ENCODE assay signal across 16 mouse cellular contexts in genomic region chr15:77115456-77115855, GRCm38 (mm10).
DNase-seq lines count a peak whose midpoint lies in the region; ATAC-seq and TF ChIP-seq lines count a peak whose summit lies in the region.
"Had no signal": no experiment of that assay in that cellular context is flagged by ENCODE, and none has a peak within 500 bp of the region (broad histone marks: within the 10 kb centered on the region; RNA-seq: fewer than 3 reads in every experiment).

No protein-coding gene starts in this region.

- no peak overlapping the region for H3K27ac ChIP-seq in kidney, embryonic 14.5 days (ENCODE audit: low read depth, low read length)
- no peak overlapping the region for H3K27ac ChIP-seq in kidney, postnatal 0 days
- H3K27ac ChIP-seq: forebrain, embryonic 13.5 days; left cerebral cortex, adult 2 months; liver, embryonic 15.5 days; midbrain, embryonic 12.5 days had no signal

- no peaks in the 10 kb centered on the region for H3K9me3 ChIP-seq in kidney, embryonic 14.5 days (ENCODE audit: control insufficient read depth, low read length)
- no peaks in the 10 kb centered on the region for H3K9me3 ChIP-seq in kidney, postnatal 0 days (replicated peaks; ENCODE audit: low read length)
- H3K9me3 ChIP-seq: forebrain, embryonic 13.5 days; liver, embryonic 15.5 days; midbrain, embryonic 12.5 days had no signal

- WGBS in kidney, embryonic 14.5 days: 65% methylated on average over 4 of the region's 4 CpGs
- WGBS in kidney, postnatal 0 days: 62% methylated on average over 4 of the region's 4 CpGs

- no peak for ATAC-seq in kidney, embryonic 14.5 days (ENCODE audit: low FRiP score, low TSS enrichment)
- 0 out of 2 replicates have a peak, but pooled peaks have one; percentile 49 for ATAC-seq in kidney, postnatal 0 days (replicated peaks; ENCODE audit: low FRiP score, low read depth)
- no peak for ATAC-seq in megakaryocyte-erythroid progenitor cell, adult 5-6 weeks (replicated peaks; ENCODE audit: low FRiP score, low TSS enrichment, poor library complexity, severe bottlenecking)
- ATAC-seq: CD4-positive, CD25-positive, alpha-beta regulatory T cell, adult 4 months; forebrain, embryonic 13.5 days had no signal

- TF ChIP-seq CTCF in kidney, postnatal 0 days (IDR thresholded peaks at IDR 0.05; ENCODE audit: low read depth): no peak

- peaks cover 33% of the 10 kb centered on the region; the same call in 1 of the 2 replicates for H3K36me3 ChIP-seq in kidney, embryonic 14.5 days (ENCODE audit: control insufficient read depth, insufficient read depth, low read length)
- peaks cover 5% of the 10 kb centered on the region; the same call in 1 of the 2 replicates for H3K36me3 ChIP-seq in kidney, postnatal 0 days (ENCODE audit: insufficient read depth, low read length)

- no peaks in the 10 kb centered on the region for H3K27me3 ChIP-seq in kidney, embryonic 14.5 days (ENCODE audit: control insufficient read depth, insufficient read depth, low read length)
- no peaks in the 10 kb centered on the region for H3K27me3 ChIP-seq in kidney, postnatal 0 days (ENCODE audit: insufficient read depth, low read length)
- H3K27me3 ChIP-seq: forebrain, embryonic 13.5 days; liver, embryonic 15.5 days; midbrain, embryonic 12.5 days had no signal

- peak; percentile 29 to 34 for DNase-seq in cerebellum, adult 18-20 months
- DNase-seq in cerebellum, adult 11 months: no peak
- DNase-seq in kidney, adult 11 months: peak; percentile 17
- DNase-seq in R1 (ENCODE audit: low read depth, low spot score): peak; percentile 30
- DNase-seq in kidney, postnatal 0 days (ENCODE audit: low spot score): peak; percentile 22
- DNase-seq in gastrocnemius, adult 18-20 months (ENCODE audit: low spot score): no peak
- DNase-seq: adrenal gland, postnatal 10 days; spleen, adult 18-20 months; thymus, adult 2 months had no signal

- H3K4me3 ChIP-seq in kidney, embryonic 14.5 days (ENCODE audit: low read length): no peak overlapping the region
- no peak overlapping the region for H3K4me3 ChIP-seq in kidney, postnatal 0 days (replicated peaks; ENCODE audit: low read depth, low read length)
- H3K4me3 ChIP-seq: forebrain, embryonic 13.5 days; left cerebral cortex, adult 2 months; liver, embryonic 15.5 days; midbrain, embryonic 12.5 days had no signal

- H3K4me2 ChIP-seq in kidney, embryonic 14.5 days (replicated peaks; ENCODE audit: low read depth, low read length): no peak overlapping the region
- H3K4me2 ChIP-seq in kidney, postnatal 0 days (ENCODE audit: low read length): no peak overlapping the region
- H3K4me2 ChIP-seq: forebrain, embryonic 13.5 days; liver, embryonic 15.5 days; midbrain, embryonic 12.5 days had no signal

- no peaks in the 10 kb centered on the region for H3K4me1 ChIP-seq in kidney, embryonic 14.5 days (ENCODE audit: control insufficient read depth, insufficient read depth, low read length)
- H3K4me1 ChIP-seq in kidney, postnatal 0 days (replicated peaks; ENCODE audit: insufficient read depth, low read length): no peaks in the 10 kb centered on the region
- H3K4me1 ChIP-seq: liver, embryonic 15.5 days; midbrain, embryonic 12.5 days had no signal

- no peak overlapping the region for H3K9ac ChIP-seq in kidney, embryonic 14.5 days (ENCODE audit: low read depth, low read length)
- no peak overlapping the region for H3K9ac ChIP-seq in kidney, postnatal 0 days (ENCODE audit: low read depth, low read length)
- H3K9ac ChIP-seq: forebrain, embryonic 13.5 days; liver, embryonic 15.5 days; midbrain, embryonic 12.5 days had no signal

Comparison
In these comparisons a context has a peak if more than half of its experiments do, and no peak if none do; other contexts are left out.
1. DNase-seq: peak in cerebellum, adult 18-20 months (2 of 2), kidney, adult 11 months (single experiment), R1 (single experiment) and kidney, postnatal 0 days (single experiment); none in cerebellum, adult 11 months (single experiment) and gastrocnemius, adult 18-20 months (single experiment).